Mouse (Mus musculus): ENCODE measurements around the gene Cdkal1.

GRCm38 (mm10) chr13:29638303-29638702 lies 217.2 kb downstream of the Cdkal1 start:
- no peak for TF ChIP-seq USF1 (IDR thresholded peaks at IDR 0.05; ENCODE audit: low read depth)
- TF ChIP-seq CTCF (IDR thresholded peaks at IDR 0.05; ENCODE audit: control insufficient read depth, insufficient read depth, insufficient read length), result no peak
- TF ChIP-seq MYOD1 (IDR thresholded peaks at IDR 0.05; ENCODE audit: control insufficient read depth, insufficient read length, low read depth), result no peak
- TF ChIP-seq FOSL1 (IDR thresholded peaks at IDR 0.05; ENCODE audit: insufficient read depth, low read length, poor library complexity, severe bottlenecking), result no peak
- no peak for TF ChIP-seq MAX (IDR thresholded peaks at IDR 0.05)
- TF ChIP-seq MYOG (IDR thresholded peaks at IDR 0.05; ENCODE audit: control insufficient read depth, extremely low read depth, insufficient read length), result no peak
- no peak for TF ChIP-seq CEBPB (IDR thresholded peaks at IDR 0.05; ENCODE audit: low read depth)
